ENCODE assay signal across 10 mouse cellular contexts in the genomic region with DNA sequence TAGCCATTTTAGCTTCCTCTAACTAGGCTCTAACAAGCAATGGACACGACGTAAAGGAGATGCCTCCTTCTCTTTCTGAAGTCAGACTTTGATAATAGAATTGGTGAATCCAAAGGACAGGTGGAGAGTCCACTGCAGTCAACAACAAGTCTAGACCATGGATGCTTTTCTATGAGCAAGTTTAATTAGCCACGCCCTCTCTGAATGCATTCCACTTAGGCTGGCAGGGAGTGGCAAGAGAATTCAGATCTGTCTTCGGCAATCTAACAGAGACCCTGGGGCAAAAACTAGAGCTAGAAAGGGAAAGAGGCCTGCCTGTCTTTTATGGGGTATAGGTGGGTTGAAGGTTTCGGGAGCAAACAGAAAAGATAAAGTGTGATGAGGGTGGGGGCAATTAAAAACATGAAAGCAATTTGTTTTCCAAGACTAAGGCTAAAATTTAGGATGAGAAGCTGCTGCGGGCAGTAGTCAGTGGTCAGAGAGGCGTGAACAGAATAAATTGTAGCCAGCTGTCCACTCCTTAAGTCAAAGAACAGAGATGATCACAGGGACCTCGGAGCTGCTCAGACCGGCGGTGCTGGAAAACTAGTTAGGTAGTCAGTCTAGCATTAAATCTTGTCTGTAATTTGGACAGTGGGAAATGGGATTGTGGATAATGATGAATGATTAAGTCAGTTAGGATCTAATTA. TPM values are rescaled to one million over a fixed set of nuclear protein-coding genes. Genes with fewer than 3 reads are reported as not detected.
A peak's percentile ranks its signal among the peaks of the same experiment; 100 is the strongest.
DNase-seq lines count a peak whose midpoint lies in the region; ATAC-seq and TF ChIP-seq lines count a peak whose summit lies in the region.
"Had no signal": no experiment of that assay in that cellular context is flagged by ENCODE, and none has a peak within 500 bp of the region (broad histone marks: within the 10 kb centered on the region; RNA-seq: fewer than 3 reads in every experiment).

No protein-coding gene starts in this region.

- TF ChIP-seq CTCF in kidney, adult 2 months (conservative IDR thresholded peaks at IDR 0.05; ENCODE audit: insufficient read depth, insufficient read length, low read depth, low read length), result no peak

- peak overlapping the region; percentile 82 for H3K27ac ChIP-seq in kidney, adult 2 months (ENCODE audit: insufficient read depth, low read depth, low read length)
- peak overlapping the region; percentile 59 for H3K27ac ChIP-seq in midbrain, embryonic 13.5 days
- H3K27ac ChIP-seq: liver, embryonic 12.5 days had no signal

- TF ChIP-seq POLR2A in kidney, adult 2 months (IDR thresholded peaks at IDR 0.05; ENCODE audit: low read depth, low read length), result no peak

- ATAC-seq in midbrain, embryonic 13.5 days, result peak; percentile 68
- ATAC-seq in CD4-positive, CD25-positive, alpha-beta regulatory T cell, adult 4 months, result no peak
- ATAC-seq: liver, embryonic 12.5 days had no signal

- no peaks in the 10 kb centered on the region for H3K36me3 ChIP-seq in kidney, adult 2 months (ENCODE audit: control insufficient read depth, insufficient read depth, low read length)
- no peaks in the 10 kb centered on the region for H3K36me3 ChIP-seq in midbrain, embryonic 13.5 days
- H3K36me3 ChIP-seq: liver, embryonic 12.5 days had no signal

- no peak overlapping the region for H3K4me3 ChIP-seq in kidney, adult 2 months (ENCODE audit: insufficient read depth, low read depth, low read length)
- H3K4me3 ChIP-seq in midbrain, embryonic 13.5 days (replicated peaks), result no peak overlapping the region
- H3K4me3 ChIP-seq: liver, embryonic 12.5 days had no signal

- peak overlapping the region; percentile 21 for H3K4me2 ChIP-seq in midbrain, embryonic 13.5 days (replicated peaks)
- H3K4me2 ChIP-seq: liver, embryonic 12.5 days had no signal

- H3K27me3 ChIP-seq in kidney, adult 2 months (replicated peaks; ENCODE audit: control insufficient read depth, insufficient read depth, low read length), result no peaks in the 10 kb centered on the region; the same call in 1 of the 2 replicates
- H3K27me3 ChIP-seq in midbrain, embryonic 13.5 days, result no peaks in the 10 kb centered on the region
- H3K27me3 ChIP-seq: liver, embryonic 12.5 days had no signal

- WGBS in kidney, adult 2 months, result 46% methylated on average over 10 of the region's 10 CpGs
- 57% methylated on average over 10 of the region's 10 CpGs for WGBS in midbrain, embryonic 13.5 days

- H3K9me3 ChIP-seq in midbrain, embryonic 13.5 days, result no peaks in the 10 kb centered on the region
- H3K9me3 ChIP-seq: liver, embryonic 12.5 days had no signal

- no peak overlapping the region for H3K9ac ChIP-seq in midbrain, embryonic 13.5 days (replicated peaks)
- H3K9ac ChIP-seq: liver, embryonic 12.5 days had no signal

- peaks cover 13% of the 10 kb centered on the region; the same call in 1 of the 2 replicates for H3K4me1 ChIP-seq in kidney, adult 2 months (ENCODE audit: control insufficient read depth, insufficient read depth, low read length)
- peaks cover 17% of the 10 kb centered on the region for H3K4me1 ChIP-seq in midbrain, embryonic 13.5 days (replicated peaks)

- peak; percentile 22 for DNase-seq in embryo, embryonic 11 days
- DNase-seq in embryo, embryonic 9.5 days (ENCODE audit: extremely low spot score), result no peak
- DNase-seq in R1 (ENCODE audit: low read depth, low spot score), result peak; percentile 58
- DNase-seq in kidney, adult 2 months, result peak; percentile 82
- DNase-seq in spleen, adult 18-20 months, result no peak
- no peak for DNase-seq in right cerebral cortex, postnatal 36 days (ENCODE audit: low spot score in 2 of 2)
- DNase-seq: lung, postnatal 4 days had no signal

RNA-seq across cellular contexts. Expression of a gene that starts 27.2 kb away (rescaled TPM):
- polyA plus RNA-seq in kidney, adult 2 months (2012; rRNA removed), result 6.1 and 7.1 TPM in 2 replicates
- polyA plus RNA-seq in midbrain, embryonic 13.5 days (2015; fragmentation: Nextera tagmentation; extraction: Ambion mirVana), result 29.2 and 35.1 TPM in 2 replicates
- polyA plus RNA-seq in CD4-positive, CD25-positive, alpha-beta regulatory T cell, adult 4 months (2017; shearing (Covaris generic)), result 10 to 100 TPM; 15.6 to 15.8 TPM

Comparison
In these comparisons a context has a peak if more than half of its experiments do, and no peak if none do; other contexts are left out.
1. DNase-seq: peak in embryo, embryonic 11 days (single experiment), R1 (single experiment) and kidney, adult 2 months (single experiment); none in embryo, embryonic 9.5 days (single experiment), spleen, adult 18-20 months (0 of 2) and right cerebral cortex, postnatal 36 days (0 of 2).